Mouse (Mus musculus): ENCODE data around the gene Gm42742. TPM values are rescaled to one million over a fixed set of nuclear protein-coding genes. Genes with fewer than 3 reads are reported as not detected.

Gene Gm42742
- polyA plus RNA-seq, 1 experiment from 2014 or later: 88.0 TPM

DNA sequence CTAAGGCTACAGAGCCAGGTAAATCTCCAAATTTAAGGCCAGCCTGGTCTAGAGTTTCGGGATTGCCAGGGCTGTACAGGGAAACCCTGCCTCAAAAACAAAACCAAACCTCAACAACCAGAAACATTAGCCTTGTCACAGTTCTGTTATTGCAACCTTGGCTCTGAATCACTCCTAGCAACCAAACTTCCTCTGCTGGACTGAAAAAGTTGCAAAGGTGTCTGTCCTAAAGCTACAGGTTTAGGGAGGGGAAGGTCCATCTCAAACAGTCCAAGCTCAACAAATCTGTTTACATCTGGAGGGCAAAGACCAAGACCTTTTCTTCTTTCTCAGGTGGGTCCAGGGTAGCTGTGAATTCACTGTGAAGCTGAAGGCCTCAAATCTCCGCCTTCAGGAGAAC, 9.8 kb downstream of the Gm42742 start:
- 97% methylated on average over 2 of the region's 2 CpGs for WGBS
- no peak for ATAC-seq
- H3K27me3 ChIP-seq: no peaks in the 10 kb centered on the region

DNA sequence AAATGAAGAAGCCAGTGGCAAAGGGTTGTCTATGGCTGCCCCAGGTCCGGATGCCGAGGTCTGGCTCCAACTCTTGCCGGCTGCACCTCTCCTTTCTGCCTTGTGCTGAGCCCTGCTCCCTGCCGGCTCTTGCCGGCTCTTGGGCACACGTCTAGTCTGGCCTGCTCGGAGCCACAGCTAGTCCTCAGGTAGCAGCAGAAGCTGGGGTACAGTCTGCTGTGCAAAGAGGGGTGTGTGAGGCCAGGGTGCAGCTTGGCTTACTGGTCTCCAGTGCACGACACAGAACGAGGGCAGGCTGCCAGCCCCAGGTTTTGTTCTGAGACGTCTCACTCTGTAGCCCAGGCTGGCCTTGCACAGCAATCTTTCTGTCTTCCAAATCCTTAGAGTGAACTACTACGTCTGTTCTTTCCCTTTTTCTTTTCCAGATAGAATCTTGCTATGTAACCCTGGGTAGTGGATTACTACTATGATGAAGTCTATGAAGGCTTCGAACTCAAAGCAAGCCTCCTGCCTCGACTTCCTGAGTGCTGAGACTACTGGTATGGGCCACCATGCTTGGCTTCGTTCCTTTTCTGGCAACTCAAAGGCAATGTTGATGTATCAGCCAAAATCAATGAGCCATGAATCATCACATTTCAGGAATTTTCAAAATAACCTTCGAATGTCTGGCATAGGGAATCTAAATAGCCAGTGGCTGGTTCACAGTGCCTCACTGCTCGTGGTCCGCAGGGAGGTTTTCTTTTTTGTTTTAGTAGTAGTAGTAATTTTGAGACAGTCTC, 11.4 kb downstream of the Gm42742 start:
- Histone ChIP-seq H3K9ac (0 out of 2 replicates have a peak overlapping the region, but pooled peaks have one; percentile 26), H3K36me3 (ENCODE audit: poor library complexity, severe bottlenecking) (peaks cover 24% of the 10 kb centered on the region), H3K4me2 (no peak overlapping the region), H3K27ac (peak overlapping the region; percentile 76), H3K4me3 (no peak overlapping the region), H3K9me3 (replicated peaks) (no peaks in the 10 kb centered on the region), H3K4me1 (peaks cover 15% of the 10 kb centered on the region), H3K27me3 (no peaks in the 10 kb centered on the region)
- ATAC-seq: 0 out of 2 replicates have a peak, but pooled peaks have one; percentile 5
- 86% methylated on average over 17 of the region's 17 CpGs for WGBS

More for the DNA sequence above, 9.8 kb downstream of the Gm42742 start:
- Histone ChIP-seq H3K4me1 (peaks cover 31% of the 10 kb centered on the region), H3K27ac (no peak overlapping the region), H3K9ac (no peak overlapping the region), H3K9me3 (replicated peaks) (no peaks in the 10 kb centered on the region), H3K4me2 (no peak overlapping the region), H3K4me3 (no peak overlapping the region), H3K36me3 (ENCODE audit: poor library complexity, severe bottlenecking) (peaks cover 36% of the 10 kb centered on the region)

DNA sequence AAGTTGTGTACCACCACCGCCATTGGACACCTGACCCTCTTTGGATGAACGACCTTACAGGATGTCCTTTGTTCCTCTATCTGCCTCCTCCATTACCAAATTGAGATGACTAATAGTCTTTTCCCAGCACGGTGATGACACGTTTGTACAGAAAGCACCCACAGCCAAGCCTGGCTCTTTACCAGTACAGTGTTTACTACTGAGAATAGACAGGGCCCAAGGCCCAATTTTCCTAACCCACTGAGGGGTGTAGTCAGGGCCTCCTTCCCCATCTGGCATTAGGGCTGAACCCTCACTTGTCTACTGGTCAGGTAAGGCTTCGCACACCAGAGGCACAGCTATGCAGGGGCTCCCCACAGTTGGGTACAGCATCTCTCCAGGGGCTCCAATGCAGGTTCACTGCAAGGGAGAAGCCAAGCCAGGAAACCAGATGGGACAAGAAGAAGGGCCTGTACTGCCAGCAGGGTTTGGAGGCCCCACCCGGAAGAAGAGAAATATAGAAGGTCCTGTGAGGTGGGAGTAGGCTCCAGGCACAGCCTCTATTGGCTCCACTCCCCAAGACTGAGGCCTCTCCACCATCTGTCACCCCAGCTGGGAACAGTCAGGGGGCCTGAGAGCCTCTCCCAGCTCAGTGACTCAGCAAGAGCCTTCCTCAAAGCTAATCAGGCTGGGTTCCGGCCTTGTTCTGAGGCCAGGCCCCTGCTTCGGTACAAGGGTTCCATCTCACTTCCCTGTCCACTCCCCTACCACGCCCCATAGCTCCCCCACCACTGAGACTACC, 12.5 kb downstream of the Gm42742 start:
- Histone ChIP-seq H3K4me3 (no peak overlapping the region), H3K9me3 (replicated peaks) (no peaks in the 10 kb centered on the region), H3K27ac (peak overlapping the region; percentile 76), H3K4me2 (no peak overlapping the region), H3K4me1 (peaks cover 8% of the 10 kb centered on the region; the same call in 1 of the 2 replicates), H3K36me3 (ENCODE audit: poor library complexity, severe bottlenecking) (peaks cover 13% of the 10 kb centered on the region), H3K9ac (no peak overlapping the region; the same call in 1 of the 2 replicates), H3K27me3 (no peaks in the 10 kb centered on the region)
- ATAC-seq: peak; percentile 89
- 72% methylated on average over 9 of the region's 9 CpGs for whole genome bisulfite sequencing

DNA sequence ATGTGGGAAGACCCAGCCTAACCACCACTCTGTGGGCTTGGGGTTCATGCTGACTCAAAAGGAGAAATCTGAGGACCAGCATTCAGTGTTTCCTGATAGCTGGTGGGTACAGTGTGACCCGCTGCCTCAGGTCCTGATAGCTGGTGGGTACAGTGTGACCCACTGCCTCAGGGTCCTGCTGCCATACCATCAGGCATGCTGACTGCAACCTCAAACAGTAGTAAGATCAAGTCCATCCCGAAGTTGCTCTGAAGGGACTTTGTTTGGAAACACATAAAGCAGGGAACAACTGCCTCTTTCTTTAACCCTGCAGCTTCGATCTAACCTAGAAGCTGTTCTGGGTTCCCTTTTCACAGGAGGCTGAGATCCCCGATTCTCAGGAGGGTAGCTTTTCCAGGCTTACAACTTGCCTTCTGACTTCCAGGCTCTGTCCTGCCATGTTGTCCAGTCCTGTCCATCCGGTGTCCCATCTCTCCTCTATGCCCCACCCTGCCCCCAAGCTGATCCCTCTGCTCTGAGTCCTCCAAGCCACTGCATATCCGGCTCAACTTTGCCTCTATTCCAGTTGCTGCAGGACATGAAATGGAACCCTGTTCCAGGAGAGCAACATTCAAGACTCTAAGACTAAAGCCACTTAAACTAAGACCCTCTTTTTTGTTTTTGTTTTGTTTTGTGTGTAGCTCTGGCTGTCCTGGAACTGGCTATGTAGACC, 13.4 kb downstream of the Gm42742 start:
- no peak for ATAC-seq
- Histone ChIP-seq H3K9ac (no peak overlapping the region), H3K4me3 (no peak overlapping the region), H3K4me2 (no peak overlapping the region), H3K9me3 (replicated peaks) (no peaks in the 10 kb centered on the region), H3K4me1 (peaks cover 8% of the 10 kb centered on the region; the same call in 1 of the 2 replicates), H3K36me3 (ENCODE audit: poor library complexity, severe bottlenecking) (peaks cover 3% of the 10 kb centered on the region; the same call in 1 of the 2 replicates), H3K27me3 (no peaks in the 10 kb centered on the region), H3K27ac (peak overlapping the region; percentile 76)
- 89% methylated on average over 6 of the region's 6 CpGs for WGBS

DNA sequence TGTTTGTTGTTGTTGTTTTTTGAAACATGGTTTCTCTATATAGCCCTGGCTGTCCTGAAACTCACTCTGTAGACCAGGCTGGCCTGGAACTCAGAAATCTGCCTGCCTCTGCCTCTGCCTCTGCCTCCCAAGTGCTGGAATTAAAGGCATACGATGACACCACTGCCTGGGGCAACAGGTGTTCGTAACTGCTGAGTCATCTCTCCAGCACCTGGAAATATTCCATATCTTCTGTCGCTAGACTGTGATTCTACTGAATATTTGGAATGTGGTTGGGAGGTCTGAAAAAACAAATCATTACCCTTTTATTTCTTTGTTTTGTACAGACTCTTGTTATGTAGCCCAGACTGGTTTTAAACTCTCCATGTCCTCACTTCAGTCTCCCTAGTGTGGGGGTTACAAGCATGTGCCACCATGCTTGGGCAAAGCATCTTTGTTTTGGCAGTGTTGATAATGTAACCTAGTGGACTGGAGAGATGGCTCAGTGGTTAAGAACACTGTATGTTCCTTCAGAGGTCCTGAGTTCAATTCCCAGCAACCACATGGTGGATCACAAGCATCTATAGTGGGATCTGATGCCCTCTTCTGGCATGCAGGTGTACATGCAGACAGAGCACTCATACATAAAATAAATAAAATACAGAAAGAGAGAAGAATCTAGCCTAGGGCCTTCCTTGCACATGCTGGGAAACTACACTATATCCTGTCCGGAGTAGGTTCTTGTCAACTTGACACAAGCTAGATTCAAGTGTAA, 16.6 kb downstream of the Gm42742 start:
- Histone ChIP-seq H3K4me2 (no peak overlapping the region), H3K27me3 (no peaks in the 10 kb centered on the region), H3K4me1 (peaks cover 8% of the 10 kb centered on the region; the same call in 1 of the 2 replicates), H3K4me3 (no peak overlapping the region), H3K27ac (no peak overlapping the region), H3K9me3 (replicated peaks) (no peaks in the 10 kb centered on the region), H3K9ac (no peak overlapping the region), H3K36me3 (ENCODE audit: poor library complexity, severe bottlenecking) (no peaks in the 10 kb centered on the region)
- no peak for ATAC-seq
- 91% methylated on average over 4 of the region's 4 CpGs for WGBS

DNA sequence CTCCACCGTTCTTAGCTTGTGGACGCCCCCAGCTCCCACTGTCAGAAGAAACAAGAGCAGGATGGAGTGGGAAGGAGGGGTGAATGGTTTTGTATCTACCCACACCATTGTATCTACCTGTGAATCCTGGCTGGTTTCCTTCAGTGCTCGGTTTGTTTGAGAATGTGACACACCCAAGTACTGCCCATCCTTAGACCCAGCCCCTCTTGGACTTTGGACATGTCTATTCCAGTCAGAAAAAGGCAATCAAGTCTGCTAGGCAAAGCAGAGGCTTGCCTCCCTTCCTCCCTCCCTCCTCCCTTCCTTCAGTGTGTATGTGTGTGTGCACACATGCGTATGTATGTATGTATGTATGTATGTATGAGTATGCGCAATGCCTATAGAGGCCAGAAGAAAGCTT, 17.3 kb downstream of the Gm42742 start:
- 87% methylated on average over 5 of the region's 5 CpGs for whole genome bisulfite sequencing

DNA sequence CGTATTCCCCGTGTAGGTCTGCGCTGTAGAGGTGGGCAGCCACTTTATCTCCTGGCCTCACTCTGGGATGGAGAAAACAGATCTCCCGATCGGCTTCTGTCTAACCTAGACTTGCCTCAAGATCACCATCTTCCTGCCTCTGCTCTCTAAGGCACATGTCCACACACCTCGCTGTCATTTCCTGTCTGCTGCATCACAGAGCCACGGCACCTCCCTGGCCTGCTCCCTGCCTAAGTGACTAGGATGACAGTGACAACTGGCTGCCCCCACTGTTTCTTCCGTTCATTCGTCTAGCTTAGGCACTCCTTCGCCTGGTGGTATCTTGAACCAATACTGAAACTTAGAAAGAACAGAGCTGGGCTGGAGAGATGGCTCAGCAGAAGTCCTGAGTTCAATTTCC, 21.3 kb downstream of the Gm42742 start:
- Histone ChIP-seq H3K9me3 (replicated peaks) (0 out of 2 replicates have a peak, but pooled peaks cover 3% of the 10 kb centered on the region), H3K4me3 (no peak overlapping the region), H3K27me3 (no peaks in the 10 kb centered on the region), H3K36me3 (ENCODE audit: poor library complexity, severe bottlenecking) (no peaks in the 10 kb centered on the region), H3K4me2 (no peak overlapping the region), H3K27ac (no peak overlapping the region), H3K9ac (no peak overlapping the region), H3K4me1 (no peaks in the 10 kb centered on the region)
- 86% methylated on average over 10 of the region's 10 CpGs for WGBS
- no peak for ATAC-seq

More for the DNA sequence above, 17.3 kb downstream of the Gm42742 start:
- no peak for ATAC-seq
- Histone ChIP-seq H3K27me3 (no peaks in the 10 kb centered on the region), H3K27ac (no peak overlapping the region), H3K9ac (no peak overlapping the region), H3K9me3 (replicated peaks) (no peaks in the 10 kb centered on the region), H3K36me3 (ENCODE audit: poor library complexity, severe bottlenecking) (no peaks in the 10 kb centered on the region), H3K4me3 (no peak overlapping the region), H3K4me1 (peaks cover 2% of the 10 kb centered on the region; the same call in 1 of the 2 replicates), H3K4me2 (no peak overlapping the region)

DNA sequence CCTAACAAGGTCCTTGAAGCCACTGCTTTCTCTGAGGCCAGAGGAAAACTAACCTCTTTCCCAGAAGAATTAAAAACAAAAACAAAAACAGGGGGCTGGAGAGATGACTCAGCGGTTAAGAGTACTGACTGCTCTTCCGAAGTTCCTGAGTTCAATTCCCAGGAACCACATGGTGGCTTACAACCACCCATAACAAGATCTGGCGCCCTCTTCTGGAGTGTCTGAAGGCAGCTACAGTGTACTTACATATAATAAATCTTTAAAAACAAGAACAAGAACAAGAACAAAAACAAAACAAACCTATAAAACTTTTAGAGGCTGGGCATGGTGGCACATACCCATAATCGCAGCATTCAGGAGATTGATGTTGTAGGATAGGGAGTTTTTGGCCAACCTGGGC, 24.4 kb downstream of the Gm42742 start:
- H3K9me3 ChIP-seq (replicated peaks): 0 out of 2 replicates have a peak, but pooled peaks cover 3% of the 10 kb centered on the region
- H3K4me3 ChIP-seq: no peak overlapping the region
- H3K9ac ChIP-seq: no peak overlapping the region
- 84% methylated on average over 4 of the region's 4 CpGs for WGBS
- no peak overlapping the region for H3K4me2 ChIP-seq
- H3K27ac ChIP-seq: no peak overlapping the region
- ATAC-seq: no peak
- no peaks in the 10 kb centered on the region for H3K36me3 ChIP-seq (ENCODE audit: poor library complexity, severe bottlenecking)
- H3K4me1 ChIP-seq: no peaks in the 10 kb centered on the region
- H3K27me3 ChIP-seq: no peaks in the 10 kb centered on the region

DNA sequence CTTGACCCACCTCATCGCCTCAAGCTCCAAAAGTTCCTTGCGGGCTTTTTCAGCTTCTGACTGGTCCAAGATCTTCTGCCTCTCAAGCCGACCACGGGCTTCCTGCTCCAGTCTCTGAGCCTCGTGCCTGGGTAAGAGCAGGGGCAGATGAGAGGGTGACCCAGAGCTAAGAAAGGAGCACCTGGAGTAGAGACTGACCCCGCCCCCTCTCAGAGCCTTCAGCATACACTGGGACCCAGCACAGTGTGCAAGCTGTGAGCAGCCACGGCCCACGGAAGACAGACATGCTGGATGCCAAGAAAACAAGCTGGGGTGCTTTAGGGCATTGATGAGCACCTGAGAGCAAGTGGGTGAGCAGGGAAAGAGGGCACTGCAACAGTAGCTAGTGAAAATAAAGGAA, 32.1 kb downstream of the Gm42742 start:
- no peaks in the 10 kb centered on the region for H3K27me3 ChIP-seq
- no peak overlapping the region for H3K27ac ChIP-seq
- ATAC-seq: no peak
- 70% methylated on average over 8 of the region's 8 CpGs for WGBS
- H3K4me3 ChIP-seq: no peak overlapping the region
- H3K36me3 ChIP-seq (ENCODE audit: poor library complexity, severe bottlenecking): no peaks in the 10 kb centered on the region
- H3K4me2 ChIP-seq: no peak overlapping the region
- no peaks in the 10 kb centered on the region for H3K4me1 ChIP-seq
- H3K9ac ChIP-seq: no peak overlapping the region
- H3K9me3 ChIP-seq (replicated peaks): no peaks in the 10 kb centered on the region

DNA sequence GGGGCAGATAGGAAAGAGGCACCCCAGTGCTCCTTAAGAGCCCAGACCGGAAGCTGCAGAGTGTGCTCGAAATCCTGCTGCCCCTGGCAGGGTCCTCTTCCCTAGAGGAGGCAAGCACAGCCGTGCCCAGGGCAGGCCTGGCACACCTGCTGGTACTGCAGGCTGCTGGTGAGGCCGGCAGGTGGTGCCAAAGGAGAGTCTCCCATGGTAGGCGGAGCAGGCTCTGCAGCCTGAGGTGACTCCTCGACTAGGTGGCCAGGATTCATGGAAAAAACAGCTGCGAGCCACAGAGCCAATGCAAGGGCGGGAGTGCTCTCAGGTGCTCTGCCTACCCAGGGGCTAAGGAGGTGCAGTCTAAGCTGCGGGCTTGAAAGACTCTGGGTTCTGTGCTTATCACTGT, 34.6 kb downstream of the Gm42742 start:
- H3K9me3 ChIP-seq (replicated peaks): no peaks in the 10 kb centered on the region

DNA sequence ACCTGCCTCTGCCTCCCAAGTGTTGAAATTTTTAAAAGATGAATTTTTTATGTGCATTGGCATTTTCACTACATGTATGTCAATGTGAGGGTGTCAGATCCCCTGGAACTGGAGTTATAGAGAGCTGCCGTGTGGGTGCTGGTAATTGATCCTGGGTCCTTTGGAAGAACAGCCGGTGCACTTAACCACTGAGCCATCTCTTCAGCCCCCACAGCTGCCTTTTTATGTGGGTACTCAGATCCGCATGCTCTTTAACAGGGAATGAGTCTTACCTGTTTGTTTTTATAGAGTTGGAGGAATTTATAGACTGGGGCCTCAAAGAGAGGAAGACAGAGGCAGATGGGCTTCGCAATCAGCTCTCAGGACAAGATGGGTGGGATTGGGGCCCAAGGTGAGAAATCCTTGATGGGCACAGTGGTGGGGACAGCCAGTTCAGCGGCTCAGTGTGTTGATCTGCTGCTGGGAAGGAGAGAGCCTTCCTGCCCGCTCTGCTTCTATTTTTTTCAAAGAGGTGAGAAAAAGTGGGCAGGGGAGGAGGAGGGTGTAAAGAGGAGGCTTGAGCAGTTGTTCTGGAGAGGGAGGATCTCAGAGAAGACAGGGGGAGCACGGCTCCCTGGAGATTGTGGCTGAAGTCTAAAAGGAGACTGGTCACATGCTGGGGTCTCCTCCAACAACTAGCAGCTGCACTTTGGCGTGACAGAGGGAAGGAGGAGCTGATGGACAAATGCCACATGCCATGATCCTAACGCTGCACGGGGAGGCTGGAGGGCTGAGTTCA, 36.0 kb downstream of the Gm42742 start:
- 68% methylated on average over 10 of the region's 10 CpGs for WGBS
- Histone ChIP-seq H3K4me2 (no peak overlapping the region), H3K9ac (no peak overlapping the region)

More for the DNA sequence above, 34.6 kb downstream of the Gm42742 start:
- 39% methylated on average over 9 of the region's 9 CpGs for WGBS
- no peaks in the 10 kb centered on the region for H3K4me1 ChIP-seq
- no peak for ATAC-seq
- no peak overlapping the region for H3K4me2 ChIP-seq
- no peaks in the 10 kb centered on the region for H3K27me3 ChIP-seq
- H3K9ac ChIP-seq: no peak overlapping the region
- peaks cover under 1% of the 10 kb centered on the region; the same call in 1 of the 2 replicates for H3K36me3 ChIP-seq (ENCODE audit: poor library complexity, severe bottlenecking)
- H3K4me3 ChIP-seq: no peak overlapping the region
- no peak overlapping the region for H3K27ac ChIP-seq

More for the DNA sequence above, 36.0 kb downstream of the Gm42742 start:
- no peak overlapping the region for H3K4me3 ChIP-seq
- H3K4me1 ChIP-seq: no peaks in the 10 kb centered on the region
- no peak overlapping the region for H3K27ac ChIP-seq
- peaks cover 14% of the 10 kb centered on the region for H3K36me3 ChIP-seq (ENCODE audit: poor library complexity, severe bottlenecking)
- no peaks in the 10 kb centered on the region for H3K27me3 ChIP-seq
- ATAC-seq: no peak
- no peaks in the 10 kb centered on the region for H3K9me3 ChIP-seq (replicated peaks)
